Mouse (Mus musculus) hindbrain, embryonic 14.5 days (tissue): ENCODE measurements at regions not wholly inside any gene's neighbourhood (a gene's known extent, or its start where the extent isn't known, plus 50 kb on each side); places are given as distances from the start of the nearest gene placed in this dataset.
"Not testable (repeated sequence)": the region's sequence is repeated elsewhere in the genome, so short reads cannot be mapped to it uniquely, and the experiment has no call there.

ENCODE experiments used
- ATAC-seq: fragments of 200-750 bp; cut with Nextera tagmentation; 2 replicates; pipeline ENCODE4 v1.8.0; 2017; ENCODE audit warnings: moderate number of reproducible peaks, mild to moderate bottlenecking, moderate TSS enrichment, moderate library complexity; ENCODE audit not compliant: low FRiP score
- DNase-seq: peaks from one replicate; pipeline ENCODE4 v3.0.0-alpha.2; 2015; ENCODE audit warnings: low spot score
- H3K27ac ChIP-seq: fragments of 300-500 bp; sonication (generic); 2 replicates; pipeline ENCODE4 v1.5.1; 2014; ENCODE audit warnings: mild to moderate bottlenecking, moderate library complexity
- H3K27me3 ChIP-seq: fragments of 300-500 bp; sonication (generic); 2 replicates; pipeline ENCODE4 v1.6.1; 2014; ENCODE audit warnings: mild to moderate bottlenecking, low read length, mixed read lengths; ENCODE audit not compliant: control insufficient read depth, insufficient read depth
- H3K36me3 ChIP-seq: fragments of 300-500 bp; sonication (generic); replicated peaks from 2 replicates; pipeline ENCODE4 v1.6.1; 2014; ENCODE audit not compliant: control insufficient read depth, insufficient read depth
- H3K4me1 ChIP-seq: fragments of 300-500 bp; sonication (generic); replicated peaks from 2 replicates; pipeline ENCODE4 v1.6.1; 2014; ENCODE audit warnings: antibody characterized with exemption, low read length, mixed read lengths; ENCODE audit not compliant: control insufficient read depth, insufficient read depth
- H3K4me2 ChIP-seq: fragments of 300-500 bp; sonication (generic); replicated peaks from 2 replicates; pipeline ENCODE4 v1.6.1; 2014; ENCODE audit warnings: mild to moderate bottlenecking, moderate library complexity
- H3K4me3 ChIP-seq: fragments of 300-500 bp; sonication (generic); replicated peaks from 2 replicates; pipeline ENCODE4 v1.5.1; 2014; ENCODE audit warnings: mild to moderate bottlenecking, low read length
- H3K9ac ChIP-seq: fragments of 300-500 bp; sonication (generic); 2 replicates; pipeline ENCODE4 v1.6.1; 2014
- H3K9me3 ChIP-seq: fragments of 300-500 bp; sonication (generic); 2 replicates; pipeline ENCODE4 v1.6.1; 2016; ENCODE audit warnings: low read length; ENCODE audit not compliant: control insufficient read depth
- WGBS: fragments of 180-500 bp; shearing (Covaris S2); extraction: QIAGEN DNeasy Blood & Tissue Kit; methylation state at CpG from one replicate; pipeline ENCODE4 v1.1.7; 2014; 5-methylcytosine and 5-hydroxymethylcytosine counted together

DNA sequence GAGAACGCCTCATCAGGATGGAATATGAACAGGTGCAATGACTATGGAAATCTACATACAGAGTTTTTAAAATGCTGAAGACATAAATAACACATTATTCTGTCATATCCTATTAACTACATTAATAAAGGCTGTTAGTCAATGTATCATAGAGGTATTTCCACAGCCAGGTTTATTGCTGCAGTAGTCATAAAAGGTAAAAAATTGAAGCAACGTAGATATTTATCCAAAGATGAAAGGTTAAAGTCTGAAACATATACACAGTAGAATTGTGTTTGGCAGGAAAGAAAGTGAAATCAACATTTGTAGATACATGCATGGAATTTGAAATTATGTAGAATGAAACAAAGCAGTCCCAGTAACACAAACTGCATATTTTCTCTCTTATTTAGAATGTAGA lies 543.1 kb upstream of the Pou3f2 start:
- ATAC-seq (no peak), DNase-seq (no peak)
- Histone ChIP-seq H3K27me3 (no peaks in the 10 kb centered on the region), H3K4me2 (no peak overlapping the region), H3K27ac (no peak overlapping the region), H3K4me1 (no peaks in the 10 kb centered on the region), H3K36me3 (no peaks in the 10 kb centered on the region), H3K4me3 (no peak overlapping the region), H3K9me3 (no peaks in the 10 kb centered on the region), H3K9ac (no peak overlapping the region)
- WGBS, result 94% methylated on average over 2 of the region's 2 CpGs

DNA sequence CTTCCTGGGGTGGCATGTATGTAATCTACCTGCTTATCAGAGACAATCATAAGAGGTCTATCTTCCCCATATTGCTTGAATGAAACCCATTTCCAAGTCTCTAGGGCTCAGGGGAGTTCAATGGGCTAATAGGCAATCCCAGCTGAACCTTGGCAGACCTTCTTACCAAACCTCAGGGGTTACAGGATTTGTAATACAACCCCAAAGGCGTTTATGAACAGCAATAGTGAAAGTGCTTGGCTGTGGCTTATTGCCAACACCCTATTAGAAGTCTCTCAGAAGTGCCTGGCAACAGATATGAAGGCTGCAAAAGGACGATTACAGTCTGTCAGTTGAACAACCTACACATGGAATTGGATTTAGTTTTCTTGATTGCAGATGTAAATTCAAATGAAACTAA lies 534.0 kb upstream of the Pou3f2 start:
- Histone ChIP-seq H3K27me3 (no peaks in the 10 kb centered on the region), H3K4me2 (no peak overlapping the region), H3K36me3 (no peaks in the 10 kb centered on the region), H3K4me3 (no peak overlapping the region), H3K9me3 (no peaks in the 10 kb centered on the region), H3K27ac (no peak overlapping the region), H3K4me1 (no peaks in the 10 kb centered on the region), H3K9ac (no peak overlapping the region)
- no peak for DNase-seq
- no peak for ATAC-seq
- 40% methylated on average over 2 of the region's 2 CpGs for WGBS

DNA sequence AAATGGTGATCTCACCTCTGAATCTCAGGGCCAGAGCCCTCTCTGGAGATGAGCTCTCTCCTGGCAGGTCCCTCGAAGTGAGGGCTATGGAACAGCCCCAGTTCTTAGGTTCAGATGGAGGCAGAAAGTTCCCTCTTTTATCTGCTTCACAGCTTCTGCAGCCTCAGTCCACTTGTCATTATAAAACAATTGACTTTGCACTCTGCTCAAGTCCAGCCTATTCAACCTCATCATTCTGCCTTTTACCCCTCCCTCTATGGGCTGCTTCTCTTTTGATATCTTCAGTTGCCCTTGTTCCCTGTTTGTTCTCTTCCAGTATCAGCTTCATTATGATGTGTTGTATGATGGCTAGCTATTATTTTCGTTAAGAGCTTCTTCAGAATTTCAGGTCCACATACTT lies 522.2 kb upstream of the Pou3f2 start:
- Histone ChIP-seq H3K4me3 (no peak overlapping the region), H3K4me2 (no peak overlapping the region), H3K27ac (no peak overlapping the region), H3K4me1 (no peaks in the 10 kb centered on the region), H3K36me3 (no peaks in the 10 kb centered on the region), H3K9me3 (no peaks in the 10 kb centered on the region), H3K9ac (no peak overlapping the region), H3K27me3 (no peaks in the 10 kb centered on the region)
- 77% methylated on average over 2 of the region's 2 CpGs for WGBS
- ATAC-seq (no peak), DNase-seq (no peak)

DNA sequence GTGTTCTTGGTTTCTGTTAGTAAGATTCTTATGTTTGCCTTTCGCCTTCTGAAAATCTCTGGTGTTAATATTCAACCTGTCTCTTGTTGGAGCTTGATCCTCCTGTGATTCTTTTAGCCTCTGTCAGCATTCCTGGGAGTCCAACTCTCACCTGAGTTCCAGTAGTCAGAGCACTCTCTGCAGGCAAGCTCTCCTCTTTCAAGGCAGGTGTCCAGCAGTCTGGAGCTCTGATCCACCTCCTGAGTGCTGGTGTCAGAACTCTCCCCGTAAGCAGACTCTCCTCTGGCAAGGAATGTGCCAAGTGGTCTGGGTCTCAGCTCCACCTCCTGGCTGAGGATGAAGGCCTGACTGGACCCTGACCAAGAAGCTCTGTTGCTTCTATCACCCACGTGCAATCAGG lies 521.0 kb upstream of the Pou3f2 start:
- H3K27ac ChIP-seq, H3K4me1 ChIP-seq, H3K9me3 ChIP-seq, H3K36me3 ChIP-seq, DNase-seq, H3K27me3 ChIP-seq, ATAC-seq, H3K4me3 ChIP-seq, H3K9ac ChIP-seq, H3K4me2 ChIP-seq: not testable (repeated sequence)
- 91% methylated on average over 3 of the region's 3 CpGs for WGBS

DNA sequence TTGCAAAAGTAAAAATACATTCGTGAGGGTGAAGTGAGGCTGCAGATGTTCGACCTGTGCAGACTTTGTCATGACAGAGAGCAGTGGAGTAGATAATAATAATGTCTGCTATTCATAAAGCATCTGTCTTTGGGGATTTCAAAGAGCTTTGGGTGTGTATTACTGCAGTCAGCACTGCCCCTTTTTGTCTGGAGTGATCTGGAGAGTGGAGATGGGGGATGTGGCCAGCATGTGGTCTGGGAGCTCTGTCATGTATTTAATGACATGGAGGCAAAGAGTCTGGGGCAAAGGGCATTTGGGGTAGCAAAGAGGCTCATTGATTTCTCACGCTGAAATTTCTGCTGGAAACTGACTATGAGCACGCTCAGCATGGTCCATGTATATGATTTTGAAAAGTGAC lies 510.8 kb upstream of the Pou3f2 start:
- DNase-seq (no peak), ATAC-seq (no peak)
- Histone ChIP-seq H3K4me2 (no peak overlapping the region), H3K4me3 (no peak overlapping the region), H3K4me1 (peaks cover 11% of the 10 kb centered on the region; the same call in 1 of the 2 replicates), H3K36me3 (no peaks in the 10 kb centered on the region), H3K9ac (no peak overlapping the region), H3K27me3 (no peaks in the 10 kb centered on the region), H3K27ac (no peak overlapping the region), H3K9me3 (no peaks in the 10 kb centered on the region)
- 8% methylated on average over 4 of the region's 4 CpGs for WGBS

DNA sequence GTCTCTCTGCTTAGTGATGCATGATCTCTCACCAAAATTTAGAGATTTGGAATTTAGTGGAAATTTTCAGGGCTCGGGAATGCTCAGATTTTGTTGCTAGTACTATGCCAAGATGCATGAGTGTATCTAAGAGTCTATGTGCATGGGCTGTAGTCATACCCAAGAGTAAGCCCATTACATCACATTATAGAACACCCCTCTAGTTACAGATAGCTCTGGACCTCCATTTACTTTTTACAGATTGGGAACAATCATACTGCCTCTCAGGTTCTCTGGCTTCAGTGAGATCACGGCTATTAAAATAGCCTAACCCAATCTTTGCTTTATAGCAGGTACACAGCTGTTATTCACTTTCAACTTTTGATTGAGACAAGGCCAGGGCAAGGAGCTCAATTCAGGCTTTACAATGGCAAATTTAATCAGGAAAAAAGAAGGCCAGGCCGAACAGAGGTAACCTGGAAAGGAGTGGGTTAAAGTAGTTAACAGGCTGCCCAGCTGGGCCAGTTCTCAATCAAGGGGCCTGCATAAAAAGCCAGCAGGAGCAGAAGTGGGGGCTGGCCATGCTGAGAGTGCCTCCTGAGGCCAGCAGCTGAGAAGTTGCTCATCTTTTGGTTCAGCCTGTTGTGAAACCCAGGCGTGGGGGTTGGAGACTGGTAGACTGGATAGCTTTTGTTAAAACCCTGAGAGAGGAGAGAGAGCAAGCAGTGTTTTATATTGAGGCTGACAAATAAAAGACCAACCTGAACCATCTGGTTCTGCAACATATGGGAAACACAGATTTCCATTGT lies 509.2 kb upstream of the Pou3f2 start:
- 26% methylated on average over 4 of the region's 4 CpGs for WGBS
- ATAC-seq (no peak), DNase-seq (no peak)
- Histone ChIP-seq H3K4me1 (peaks cover 11% of the 10 kb centered on the region; the same call in 1 of the 2 replicates), H3K27ac (no peak overlapping the region), H3K9me3 (no peaks in the 10 kb centered on the region), H3K9ac (no peak overlapping the region), H3K4me2 (no peak overlapping the region), H3K36me3 (no peaks in the 10 kb centered on the region), H3K27me3 (no peaks in the 10 kb centered on the region), H3K4me3 (no peak overlapping the region)

DNA sequence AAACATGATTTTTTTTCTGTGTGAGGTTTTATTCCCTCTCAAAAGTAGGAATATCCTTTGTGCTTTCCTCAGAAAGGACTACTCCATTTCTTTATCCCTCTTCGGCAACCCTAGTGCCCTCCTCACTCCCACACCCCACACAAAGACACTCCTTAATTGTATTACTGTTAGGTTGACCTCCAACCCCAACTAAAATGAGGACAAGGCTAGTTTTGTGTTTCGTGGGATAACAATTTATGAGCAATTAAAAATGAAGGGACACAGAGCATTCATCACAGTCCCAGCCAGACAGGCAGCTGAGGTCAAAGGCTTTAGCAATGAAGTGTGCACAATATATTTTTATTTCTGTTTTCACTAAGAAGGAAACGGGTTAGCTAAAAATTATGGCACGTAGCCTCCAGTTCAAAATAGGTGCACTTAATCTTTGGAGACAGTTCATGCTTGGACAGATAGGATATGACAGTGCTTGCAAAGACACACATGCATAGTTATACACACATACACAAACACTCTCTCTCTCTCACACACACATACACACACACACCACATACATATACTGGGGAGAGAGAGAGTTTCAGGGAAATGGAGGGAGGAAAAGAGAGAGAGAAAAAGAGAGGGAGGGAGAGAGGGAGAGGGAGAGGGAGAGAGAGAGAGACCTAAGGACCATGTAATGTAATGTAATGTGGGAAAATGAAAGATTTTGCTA lies 498.8 kb upstream of the Pou3f2 start:
- 25% methylated on average over 4 of the region's 4 CpGs for WGBS
- no peak overlapping the region for H3K4me3 ChIP-seq
- H3K27ac ChIP-seq, result no peak overlapping the region
- no peaks in the 10 kb centered on the region for H3K27me3 ChIP-seq
- H3K4me1 ChIP-seq, result no peaks in the 10 kb centered on the region
- ATAC-seq (no peak), DNase-seq (no peak)
- H3K4me2 ChIP-seq, result no peak overlapping the region
- no peaks in the 10 kb centered on the region for H3K36me3 ChIP-seq
- H3K9me3 ChIP-seq, result no peaks in the 10 kb centered on the region
- no peak overlapping the region for H3K9ac ChIP-seq

DNA sequence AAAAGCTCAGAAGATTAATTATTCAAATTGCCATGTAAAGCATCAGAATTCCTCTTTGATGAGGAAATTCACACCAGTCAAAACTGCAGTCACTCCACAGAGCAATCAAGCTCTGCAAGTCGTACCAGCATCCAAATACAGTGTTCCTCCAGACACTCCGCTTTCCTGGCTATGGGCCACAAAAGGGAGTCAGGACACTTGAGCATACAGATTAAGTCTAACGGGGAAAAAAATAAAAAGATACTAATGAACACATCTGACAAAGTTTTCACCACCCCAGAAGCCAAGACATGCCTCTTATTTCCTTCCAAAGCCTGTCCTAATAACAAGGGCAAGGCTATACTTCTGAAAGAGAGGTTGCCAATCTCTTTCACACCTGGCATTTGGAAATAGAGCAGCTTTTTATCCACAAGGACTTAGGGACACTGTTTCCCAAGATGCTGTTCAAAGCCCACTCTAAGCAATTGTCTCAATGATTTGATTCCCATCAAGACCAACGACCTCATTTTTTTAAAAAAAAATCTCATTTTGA lies 485.5 kb upstream of the Pou3f2 start:
- Histone ChIP-seq H3K4me3 (no peak overlapping the region), H3K9ac (no peak overlapping the region), H3K27me3 (no peaks in the 10 kb centered on the region), H3K36me3 (no peaks in the 10 kb centered on the region), H3K27ac (no peak overlapping the region), H3K9me3 (no peaks in the 10 kb centered on the region), H3K4me1 (peaks cover 26% of the 10 kb centered on the region), H3K4me2 (no peak overlapping the region)
- no peak for DNase-seq
- ATAC-seq, result no peak
- 66% methylated on average over 4 of the region's 4 CpGs for WGBS

DNA sequence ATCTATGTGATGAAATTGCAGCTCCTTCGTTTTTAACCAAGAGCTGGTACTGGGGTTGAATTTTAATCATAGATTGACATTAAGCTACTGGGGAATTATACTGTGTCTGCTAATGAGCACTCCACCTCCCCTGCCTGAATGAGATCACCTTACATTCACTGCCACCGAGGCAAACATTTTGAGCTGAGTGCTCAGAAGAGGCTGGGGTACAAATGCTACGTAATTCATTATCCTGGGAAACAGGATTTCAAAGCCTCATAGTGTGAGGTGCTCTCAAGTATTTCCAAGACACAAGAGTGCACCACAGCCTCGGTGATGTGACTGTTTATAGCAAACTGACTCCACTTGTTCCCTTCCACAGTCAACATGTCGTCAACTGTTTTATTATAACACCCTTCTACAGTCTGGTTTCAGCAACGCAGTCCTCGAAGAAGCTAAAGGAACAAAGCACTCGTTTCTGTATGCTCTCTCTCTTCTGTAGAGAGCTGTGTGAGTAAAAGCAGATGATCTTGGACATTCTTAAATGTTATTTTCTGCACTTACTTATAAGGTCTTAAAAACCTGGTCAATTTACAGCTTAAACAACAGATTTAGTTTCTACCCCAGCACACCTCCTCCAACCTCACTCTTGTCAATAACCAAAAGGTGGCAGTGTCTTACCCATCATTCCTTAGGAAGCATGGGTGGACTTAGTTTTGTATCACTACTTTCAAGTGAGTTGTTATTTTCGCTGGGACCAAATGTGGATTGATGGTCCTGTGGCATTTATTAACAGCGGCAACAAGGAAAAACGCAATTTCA lies 484.8 kb upstream of the Pou3f2 start:
- Histone ChIP-seq H3K4me3 (no peak overlapping the region), H3K27ac (no peak overlapping the region), H3K27me3 (no peaks in the 10 kb centered on the region), H3K9me3 (no peaks in the 10 kb centered on the region), H3K4me2 (no peak overlapping the region), H3K9ac (no peak overlapping the region), H3K36me3 (no peaks in the 10 kb centered on the region), H3K4me1 (peaks cover 26% of the 10 kb centered on the region)
- DNase-seq (no peak), ATAC-seq (no peak)
- 57% methylated on average over 11 of the region's 11 CpGs for WGBS
